Mouse (Mus musculus): Measurements from ENCODE around the gene Krtap8-1. TPM values are rescaled to one million over a fixed set of nuclear protein-coding genes. Genes with fewer than 3 reads are reported as not detected.

Gene Krtap8-1
- polyA plus RNA-seq, 1 experiment from 2014 or later: not detected

- Histone ChIP-seq H3K9ac (no peak overlapping the region), H3K4me3 (replicated peaks) (no peak overlapping the region), H3K4me2 (no peak overlapping the region), H3K4me1 (0 out of 2 replicates have a peak, but pooled peaks cover 4% of the 10 kb centered on the region), H3K9me3 (no peaks in the 10 kb centered on the region), H3K27ac (no peak overlapping the region), H3K36me3 (replicated peaks) (no peaks in the 10 kb centered on the region), H3K27me3 (no peaks in the 10 kb centered on the region)
- no peak for ATAC-seq (ENCODE audit: low FRiP score)
- 89% methylated on average over 5 of the region's 5 CpGs for WGBS
Observed at GRCm38 (mm10) chr16:89497002-89497401, 9.2 kb upstream of the Krtap8-1 start.

GRCm38 (mm10) chr16:89495394-89496153 is 7.8 kb upstream of the Krtap8-1 start:
- H3K9me3 ChIP-seq: no peaks in the 10 kb centered on the region
- H3K36me3 ChIP-seq (replicated peaks): no peaks in the 10 kb centered on the region
- H3K4me1 ChIP-seq: 0 out of 2 replicates have a peak, but pooled peaks cover 4% of the 10 kb centered on the region
- WGBS: 83% methylated on average over 7 of the region's 7 CpGs
- no peaks in the 10 kb centered on the region for H3K27me3 ChIP-seq
- no peak overlapping the region for H3K27ac ChIP-seq
- no peak overlapping the region for H3K4me3 ChIP-seq (replicated peaks)
- H3K4me2 ChIP-seq: no peak overlapping the region
- H3K9ac ChIP-seq: no peak overlapping the region
- 0 out of 2 replicates have a peak, but pooled peaks have one; percentile 6 for ATAC-seq (ENCODE audit: low FRiP score)

- no peaks in the 10 kb centered on the region for H3K9me3 ChIP-seq
- H3K4me3 ChIP-seq (replicated peaks): no peak overlapping the region
- no peak overlapping the region for H3K4me2 ChIP-seq
- H3K36me3 ChIP-seq (replicated peaks): no peaks in the 10 kb centered on the region
- H3K9ac ChIP-seq: no peak overlapping the region
- no peak overlapping the region for H3K27ac ChIP-seq
- 89% methylated on average over 12 of the region's 12 CpGs for WGBS
- H3K4me1 ChIP-seq: no peaks in the 10 kb centered on the region
- ATAC-seq (ENCODE audit: low FRiP score): no peak
- H3K27me3 ChIP-seq: no peaks in the 10 kb centered on the region
Observed at GRCm38 (mm10) chr16:89477679-89478314, 10.0 kb downstream of the Krtap8-1 start.

- no peak for ATAC-seq (ENCODE audit: low FRiP score)
- 90% methylated on average over 5 of the region's 5 CpGs for WGBS
Observed at GRCm38 (mm10) chr16:89461189-89461588, 26.6 kb downstream of the Krtap8-1 start.

More at GRCm38 (mm10) chr16:89461189-89461588, 26.6 kb downstream of the Krtap8-1 start:
- no peak overlapping the region for H3K9ac ChIP-seq
- no peaks in the 10 kb centered on the region for H3K27me3 ChIP-seq
- no peak overlapping the region for H3K4me3 ChIP-seq (replicated peaks)
- no peaks in the 10 kb centered on the region for H3K36me3 ChIP-seq (replicated peaks)
- no peaks in the 10 kb centered on the region for H3K9me3 ChIP-seq
- no peak overlapping the region for H3K27ac ChIP-seq
- no peaks in the 10 kb centered on the region for H3K4me1 ChIP-seq
- H3K4me2 ChIP-seq: no peak overlapping the region

Other genes with a start within 250 kb of the Krtap8-1 start
- gene Krtap21-1, start 84.1 kb downstream of the Krtap8-1 start, polyA plus RNA-seq (2016; fragmentation: Nextera tagmentation; extraction: Ambion mirVana): not detected in 2 replicates
- not detected in 2 replicates for gene Krtap6-2, start 67.8 kb downstream of the Krtap8-1 start, polyA plus RNA-seq (2016; fragmentation: Nextera tagmentation; extraction: Ambion mirVana)
- gene Krtap7-1, start 20.4 kb upstream of the Krtap8-1 start, polyA plus RNA-seq (2016; fragmentation: Nextera tagmentation; extraction: Ambion mirVana): not detected in 2 replicates
- not detected in 2 replicates for gene Krtap11-1, start 83.2 kb upstream of the Krtap8-1 start, polyA plus RNA-seq (2016; fragmentation: Nextera tagmentation; extraction: Ambion mirVana)